Mouse (Mus musculus) limb, embryonic 14.5 days (tissue): Measurements from ENCODE around the gene Rad23b. TPM values are rescaled to one million over a fixed set of nuclear protein-coding genes. Genes with fewer than 3 reads are reported as not detected.
"Not testable (repeated sequence)": the region's sequence is repeated elsewhere in the genome, so short reads cannot be mapped to it uniquely, and the experiment has no call there.

ENCODE experiments used
- ATAC-seq: fragments of 200-750 bp; cut with Nextera tagmentation; 2 replicates; pipeline ENCODE4 v1.8.0; 2017; ENCODE audit warnings: low read depth, moderate number of reproducible peaks, moderate TSS enrichment; ENCODE audit not compliant: low FRiP score
- DNase-seq: peaks from one replicate; pipeline ENCODE4 v3.0.0-alpha.2; 2015; ENCODE audit warnings: low spot score
- H3K27ac ChIP-seq: fragments of 300-500 bp; sonication (generic); replicated peaks from 2 replicates; pipeline ENCODE4 v1.5.1; 2014; ENCODE audit warnings: low read depth, mild to moderate bottlenecking, low read length, moderate library complexity, mixed read lengths
- H3K27me3 ChIP-seq: fragments of 300-500 bp; sonication (generic); 2 replicates; pipeline ENCODE4 v1.6.1; 2014; ENCODE audit warnings: low read length, mixed read lengths; ENCODE audit not compliant: control insufficient read depth, insufficient read depth
- H3K36me3 ChIP-seq: fragments of 300-500 bp; sonication (generic); 2 replicates; pipeline ENCODE4 v1.6.1; 2014; ENCODE audit warnings: mild to moderate bottlenecking, low read length, moderate library complexity, mixed read lengths; ENCODE audit not compliant: control insufficient read depth, insufficient read depth
- H3K4me1 ChIP-seq: fragments of 300-500 bp; sonication (generic); 2 replicates; pipeline ENCODE4 v1.6.1; 2014; ENCODE audit warnings: antibody characterized with exemption, low read length, mixed read lengths; ENCODE audit not compliant: control insufficient read depth, insufficient read depth
- H3K4me2 ChIP-seq: fragments of 300-500 bp; sonication (generic); replicated peaks from 2 replicates; pipeline ENCODE4 v1.6.1; 2014; ENCODE audit warnings: low read depth, mild to moderate bottlenecking, low read length, moderate library complexity; ENCODE audit not compliant: severe bottlenecking
- H3K4me3 ChIP-seq: fragments of 300-500 bp; sonication (generic); replicated peaks from 2 replicates; pipeline ENCODE4 v1.5.1; 2014; ENCODE audit warnings: low read length
- H3K9ac ChIP-seq: fragments of 300-500 bp; sonication (generic); 2 replicates; pipeline ENCODE4 v1.6.1; 2014; ENCODE audit warnings: mild to moderate bottlenecking, low read depth, low read length, moderate library complexity; ENCODE audit not compliant: severe bottlenecking
- H3K9me3 ChIP-seq: fragments of 300-500 bp; sonication (generic); 2 replicates; pipeline ENCODE4 v1.6.1; 2016; ENCODE audit warnings: low read length; ENCODE audit not compliant: control insufficient read depth
- POLR2A ChIP-seq: fragments of 200-500 bp; IDR thresholded peaks from 2 replicates; pipeline ENCODE4 v1.8.0; 2012; ENCODE audit warnings: inconsistent platforms, mild to moderate bottlenecking, moderate library complexity, borderline replicate concordance; ENCODE audit not compliant: insufficient read depth, insufficient read length; ENCODE audit errors: extremely low read depth
- WGBS: fragments of 180-500 bp; shearing (Covaris S2); extraction: QIAGEN DNeasy Blood & Tissue Kit; methylation state at CpG from one replicate; pipeline ENCODE4 v1.1.7; 2014; 5-methylcytosine and 5-hydroxymethylcytosine counted together
- polyA plus RNA-seq, 2 experiments: library from polyadenylated mRNA; depleted of rRNA in 1 of 2; stranded (reverse) in 1 of 2; unstranded in 1 of 2; fragments of >200 nt; fragmentation: Nextera tagmentation in 1 of 2; extraction: Ambion mirVana in 1 of 2; gene quantifications; 2 replicates each; pipeline versions ENCODE4 v1.2.1 to v1.2.3; 2012 to 2014

The Rad23b gene
- polyA plus RNA-seq (2012; rRNA removed): 179 and 230 TPM in 2 replicates
- 82.7 and 88.8 TPM in 2 replicates for polyA plus RNA-seq (2014; fragmentation: Nextera tagmentation; extraction: Ambion mirVana)

DNA sequence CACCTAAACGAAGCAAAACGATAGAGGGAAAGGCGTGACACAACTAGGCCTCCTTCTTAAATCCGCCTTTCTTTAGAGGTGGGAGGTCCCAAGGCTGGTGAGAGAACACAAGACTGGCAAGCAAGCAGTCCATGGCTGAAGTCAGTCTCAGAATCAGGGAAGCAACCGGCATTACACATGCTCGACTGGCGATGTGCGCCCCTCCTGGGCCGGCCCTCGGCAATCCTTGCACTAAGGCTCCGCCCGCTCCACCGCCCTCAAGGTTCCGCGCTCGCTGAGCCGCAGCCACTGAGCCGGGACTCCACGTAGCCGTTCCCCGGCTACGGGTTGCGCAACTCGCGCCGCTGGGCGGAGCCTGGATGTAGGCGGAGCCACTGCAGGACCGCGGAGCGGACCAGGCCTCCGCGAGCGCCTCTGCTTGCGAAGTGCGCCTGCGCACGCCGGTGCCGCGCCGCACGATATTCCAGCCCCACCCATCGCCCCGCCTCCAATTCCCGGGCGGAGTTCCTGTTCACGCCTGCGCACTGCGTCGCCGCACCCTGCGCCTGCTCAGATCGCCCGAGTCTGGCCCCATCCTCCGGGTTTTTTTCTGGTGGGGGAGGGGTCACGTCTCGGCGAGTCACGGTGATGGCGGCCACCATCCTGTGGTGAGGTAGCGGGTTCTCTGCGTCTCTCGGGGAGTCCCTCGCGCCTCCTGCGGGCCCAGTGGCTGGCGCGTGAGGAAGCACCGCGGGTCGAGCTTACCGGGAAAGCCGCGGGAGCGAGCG is at the start of gene Rad23b:
Gene Rad23b (plus strand): TSS at position 592 of the 767 bp plus-strand sequence.
- Histone ChIP-seq H3K36me3 (no peaks in the 10 kb centered on the region), H3K27ac (peak within 1 kb of the TSS; percentile 87), H3K9ac (peak within 1 kb of the TSS; percentile 94), H3K4me1 (peaks cover 22% of the 10 kb centered on the region), H3K27me3 (no peaks in the 10 kb centered on the region), H3K4me2 (peak within 1 kb of the TSS; percentile 63), H3K9me3 (no peaks in the 10 kb centered on the region), H3K4me3 (peak within 1 kb of the TSS; percentile 99)
- WGBS: under 1% methylated on average over 53 of the region's 77 CpGs
- peak; percentile 96 for DNase-seq
- TF ChIP-seq POLR2A: peak; percentile 86; the same call in 1 of the 2 replicates
- peak; percentile 99 for ATAC-seq

DNA sequence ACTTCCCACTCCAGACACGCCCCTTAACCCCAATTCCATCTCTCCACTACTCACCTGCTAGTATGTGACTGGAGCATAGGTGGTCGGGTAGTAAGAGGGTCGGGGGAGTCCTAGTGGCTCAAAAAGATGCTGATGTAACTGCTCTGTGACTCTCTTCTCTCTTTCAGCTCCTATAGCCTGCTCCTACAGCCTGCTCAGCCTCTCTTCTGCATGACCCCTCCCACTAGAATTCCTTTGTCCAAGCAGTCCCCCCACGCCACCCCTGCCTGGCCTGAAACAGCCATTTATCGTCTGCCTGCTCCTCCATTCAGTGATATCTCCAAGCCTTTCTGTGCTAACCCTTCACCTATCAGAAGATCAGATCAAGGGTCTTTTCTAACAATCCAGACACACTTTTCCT is 45.7 kb upstream of the Rad23b start:
- no peak for TF ChIP-seq POLR2A
- no peak overlapping the region for H3K4me3 ChIP-seq
- no peaks in the 10 kb centered on the region for H3K27me3 ChIP-seq
- H3K4me2 ChIP-seq: no peak overlapping the region
- H3K4me1 ChIP-seq: no peaks in the 10 kb centered on the region
- no peak overlapping the region for H3K9ac ChIP-seq
- no peaks in the 10 kb centered on the region for H3K9me3 ChIP-seq
- no peak for DNase-seq
- WGBS: 82% methylated on average over 5 of the region's 5 CpGs
- no peak for ATAC-seq
- H3K27ac ChIP-seq: no peak overlapping the region
- H3K36me3 ChIP-seq: no peaks in the 10 kb centered on the region

DNA sequence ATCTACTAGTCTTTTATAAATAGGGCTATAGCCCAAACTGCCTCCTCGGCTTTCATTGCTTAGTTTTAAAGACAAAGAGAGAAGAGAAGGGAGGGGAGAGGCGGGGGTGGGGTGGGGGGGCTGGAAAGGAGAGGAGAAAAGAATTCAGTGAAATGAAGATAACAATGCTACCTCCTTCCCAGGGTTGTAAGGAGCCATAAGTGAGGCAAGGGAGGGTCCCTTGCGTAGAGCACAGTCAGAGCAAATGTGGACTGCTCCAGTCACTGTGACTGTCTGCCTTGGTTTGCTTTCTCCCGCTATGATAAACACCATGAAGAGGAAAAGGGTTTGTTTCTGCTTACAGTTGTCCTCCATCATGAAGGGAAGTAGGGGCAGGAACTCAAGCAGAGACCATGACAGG is 43.2 kb upstream of the Rad23b start:
- no peak for DNase-seq
- Histone ChIP-seq H3K27me3 (no peaks in the 10 kb centered on the region), H3K4me2 (no peak overlapping the region), H3K27ac (no peak overlapping the region), H3K4me1 (no peaks in the 10 kb centered on the region), H3K4me3 (no peak overlapping the region), H3K9ac (no peak overlapping the region), H3K9me3 (no peaks in the 10 kb centered on the region), H3K36me3 (no peaks in the 10 kb centered on the region)
- TF ChIP-seq POLR2A: no peak
- ATAC-seq: no peak
- WGBS: 76% methylated on average over 4 of the region's 4 CpGs

DNA sequence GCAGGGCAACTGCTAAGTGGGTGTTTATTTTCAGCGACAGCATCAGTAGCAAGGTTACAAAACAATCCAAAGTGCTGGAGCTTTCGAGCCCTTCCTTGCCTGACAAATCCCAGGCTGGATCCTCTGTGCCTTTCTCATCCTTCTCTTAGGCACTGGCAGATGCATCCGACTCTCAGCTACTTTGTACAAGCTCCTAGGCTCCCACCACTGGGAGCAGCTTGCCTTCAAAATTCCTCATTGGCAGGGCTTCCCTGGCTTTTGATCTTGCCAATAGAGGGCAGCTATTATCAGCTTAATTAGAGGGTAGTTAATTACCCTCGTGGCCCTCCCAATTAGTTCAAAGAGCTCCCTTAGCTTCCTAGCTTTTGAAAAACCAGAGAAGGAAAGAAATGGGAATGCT is 33.1 kb upstream of the Rad23b start:
- Histone ChIP-seq H3K9me3 (no peaks in the 10 kb centered on the region), H3K4me1 (no peaks in the 10 kb centered on the region), H3K27me3 (no peaks in the 10 kb centered on the region), H3K4me2 (no peak overlapping the region), H3K9ac (no peak overlapping the region), H3K4me3 (no peak overlapping the region), H3K36me3 (no peaks in the 10 kb centered on the region), H3K27ac (no peak overlapping the region)
- no peak for TF ChIP-seq POLR2A
- ATAC-seq: no peak
- WGBS: 11% methylated on average over 4 of the region's 4 CpGs
- DNase-seq: no peak

DNA sequence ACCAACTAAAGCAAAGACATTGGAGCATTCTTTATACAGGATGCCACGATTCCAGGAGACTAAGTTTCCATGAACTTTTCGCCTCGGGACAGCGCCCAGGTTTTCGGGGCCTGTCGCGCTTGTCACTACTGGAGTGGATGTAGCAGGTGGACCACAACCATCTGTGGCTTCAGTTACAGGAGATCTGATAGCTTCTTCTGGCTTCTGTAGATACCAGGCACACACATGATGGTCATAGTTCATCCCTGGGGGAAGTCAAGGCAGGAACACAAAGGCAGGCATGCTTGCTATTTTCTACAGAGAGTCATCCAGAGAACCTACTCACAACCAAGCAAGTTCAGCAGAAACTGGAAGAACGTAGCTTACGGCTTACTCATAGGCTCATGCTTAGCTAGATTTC is 31.5 kb upstream of the Rad23b start:
- H3K4me3 ChIP-seq, H3K9me3 ChIP-seq, H3K27ac ChIP-seq, H3K27me3 ChIP-seq, H3K36me3 ChIP-seq, DNase-seq, H3K4me1 ChIP-seq, ATAC-seq, H3K4me2 ChIP-seq, H3K9ac ChIP-seq: not testable (repeated sequence)
- 92% methylated on average over 9 of the region's 9 CpGs for WGBS
